Mouse (Mus musculus) kidney, embryonic 14.5 days (tissue): Measurements from ENCODE around the gene Ctf2. TPM values are rescaled to one million over a fixed set of nuclear protein-coding genes. Genes with fewer than 3 reads are reported as not detected.
A peak's percentile ranks its signal among the peaks of the same experiment; 100 is the strongest.
"Not testable (repeated sequence)": the region's sequence is repeated elsewhere in the genome, so short reads cannot be mapped to it uniquely, and the experiment has no call there.

Experiments
- ATAC-seq: fragments of 200-750 bp; cut with Nextera tagmentation; 2 replicates; pipeline ENCODE4 v1.8.0; 2017; ENCODE audit warnings: moderate number of reproducible peaks, mild to moderate bottlenecking, moderate TSS enrichment, moderate library complexity; ENCODE audit not compliant: low FRiP score, low TSS enrichment
- H3K27ac ChIP-seq: fragments of 300-500 bp; sonication (generic); 2 replicates; pipeline ENCODE4 v1.5.1; 2014; ENCODE audit warnings: low read depth, mild to moderate bottlenecking, low read length, moderate library complexity, mixed read lengths
- H3K27me3 ChIP-seq: fragments of 300-500 bp; sonication (generic); 2 replicates; pipeline ENCODE4 v1.6.1; 2014; ENCODE audit warnings: mild to moderate bottlenecking, low read length; ENCODE audit not compliant: control insufficient read depth, insufficient read depth
- H3K36me3 ChIP-seq: fragments of 300-500 bp; sonication (generic); 2 replicates; pipeline ENCODE4 v1.6.1; 2014; ENCODE audit warnings: low read length, mixed read lengths; ENCODE audit not compliant: control insufficient read depth, insufficient read depth
- H3K4me1 ChIP-seq: fragments of 300-500 bp; sonication (generic); 2 replicates; pipeline ENCODE4 v1.6.1; 2014; ENCODE audit warnings: low read length, mixed read lengths; ENCODE audit not compliant: control insufficient read depth, insufficient read depth
- H3K4me2 ChIP-seq: fragments of 300-500 bp; sonication (generic); replicated peaks from 2 replicates; pipeline ENCODE4 v1.6.1; 2014; ENCODE audit warnings: low read depth, mild to moderate bottlenecking, low read length
- H3K4me3 ChIP-seq: fragments of 300-500 bp; sonication (generic); 2 replicates; pipeline ENCODE4 v1.5.1; 2014; ENCODE audit warnings: mild to moderate bottlenecking, low read length
- H3K9ac ChIP-seq: fragments of 300-500 bp; sonication (generic); 2 replicates; pipeline ENCODE4 v1.6.1; 2014; ENCODE audit warnings: low read depth, mild to moderate bottlenecking, low read length, moderate library complexity
- H3K9me3 ChIP-seq: fragments of 300-500 bp; sonication (generic); 2 replicates; pipeline ENCODE4 v1.6.1; 2016; ENCODE audit warnings: low read length; ENCODE audit not compliant: control insufficient read depth
- WGBS: fragments of 180-500 bp; shearing (Covaris S2); extraction: QIAGEN DNeasy Blood & Tissue Kit; methylation state at CpG from one replicate; pipeline ENCODE4 v1.1.7; 2014; 5-methylcytosine and 5-hydroxymethylcytosine counted together
- polyA plus RNA-seq: library from polyadenylated mRNA; unstranded; fragments of >200 nt; fragmentation: Nextera tagmentation; extraction: Ambion mirVana; gene quantifications from 2 replicates; pipeline ENCODE4 v1.2.1, GENCODE M21; 2014

Gene Ctf2
- polyA plus RNA-seq, 1 experiment from 2014 or later, result 0.55 TPM

DNA sequence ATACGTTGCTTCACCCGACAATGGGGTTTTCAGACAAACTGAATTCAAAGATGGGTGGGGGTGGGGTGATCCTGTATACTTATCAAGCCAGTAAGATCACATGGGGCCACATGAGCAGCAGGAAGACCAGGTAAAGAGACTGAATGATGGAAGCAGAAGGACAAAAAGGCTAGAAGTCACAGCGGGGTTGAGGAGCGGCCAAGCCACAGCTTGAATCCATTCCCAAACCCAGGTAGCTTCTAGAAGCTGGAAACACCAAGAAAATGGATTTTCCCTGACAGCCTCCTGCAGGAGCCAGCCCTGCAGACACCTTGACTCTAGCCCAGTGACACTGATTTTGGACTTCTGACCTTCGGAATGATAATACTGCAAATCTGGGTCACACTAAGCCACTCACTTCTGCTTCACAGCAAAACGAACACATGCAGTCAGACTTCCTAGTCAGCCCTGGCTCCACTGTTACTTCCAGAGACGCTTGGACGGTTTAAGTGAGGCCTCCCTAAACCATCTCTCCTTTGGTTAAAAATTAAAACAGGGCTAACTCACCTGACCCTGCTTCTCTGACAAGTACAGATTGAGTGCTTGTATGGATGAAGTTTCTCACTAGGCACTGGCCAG is 28.3 kb downstream of the Ctf2 start:
- Histone ChIP-seq H3K9me3 (no peaks in the 10 kb centered on the region), H3K4me1 (peaks cover 17% of the 10 kb centered on the region), H3K27me3 (no peaks in the 10 kb centered on the region), H3K36me3 (peaks cover 60% of the 10 kb centered on the region), H3K9ac (0 out of 2 replicates have a peak overlapping the region, but pooled peaks have one; percentile 31), H3K4me2 (no peak overlapping the region), H3K27ac (peak overlapping the region; percentile 63; the same call in 1 of the 2 replicates), H3K4me3 (no peak overlapping the region)
- WGBS, result 85% methylated on average over 8 of the region's 8 CpGs
- no peak for ATAC-seq

DNA sequence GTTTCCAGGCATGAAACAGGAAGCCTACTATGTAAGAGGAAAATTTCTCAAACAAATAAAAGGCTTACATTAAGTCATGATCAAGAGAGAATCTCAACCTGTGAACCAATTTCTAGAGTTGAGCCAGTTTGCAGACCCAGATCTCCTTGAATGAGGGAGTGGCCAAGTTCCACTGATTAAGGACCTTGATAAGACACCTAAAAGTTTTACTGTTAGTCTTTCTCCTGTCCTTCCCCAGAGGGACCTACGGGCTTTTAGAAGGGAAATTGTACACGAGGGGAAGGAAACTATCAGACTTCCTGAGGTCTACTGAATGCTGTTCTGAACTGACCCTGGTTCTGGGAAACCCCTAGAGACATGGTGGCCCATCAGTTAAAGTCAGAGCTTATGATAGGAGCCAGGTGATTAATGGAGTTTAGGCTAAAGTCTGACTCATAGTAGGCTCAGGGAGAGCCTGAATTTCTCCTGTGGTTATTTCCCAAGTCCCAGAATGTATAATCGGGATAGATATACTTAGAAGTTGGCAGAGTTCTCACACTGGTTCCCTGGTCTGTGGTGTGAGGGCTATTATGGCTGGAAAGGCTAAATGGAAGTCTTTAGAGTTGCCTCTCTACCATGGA is 31.1 kb downstream of the Ctf2 start:
- Histone ChIP-seq H3K4me1 (0 out of 2 replicates have a peak, but pooled peaks cover 5% of the 10 kb centered on the region), H3K27me3 (no peaks in the 10 kb centered on the region), H3K36me3 (peaks cover 51% of the 10 kb centered on the region), H3K4me2 (no peak overlapping the region), H3K9me3 (no peaks in the 10 kb centered on the region), H3K4me3 (no peak overlapping the region), H3K27ac (no peak overlapping the region), H3K9ac (no peak overlapping the region)
- WGBS, result 74% methylated on average over 3 of the region's 3 CpGs
- no peak for ATAC-seq

DNA sequence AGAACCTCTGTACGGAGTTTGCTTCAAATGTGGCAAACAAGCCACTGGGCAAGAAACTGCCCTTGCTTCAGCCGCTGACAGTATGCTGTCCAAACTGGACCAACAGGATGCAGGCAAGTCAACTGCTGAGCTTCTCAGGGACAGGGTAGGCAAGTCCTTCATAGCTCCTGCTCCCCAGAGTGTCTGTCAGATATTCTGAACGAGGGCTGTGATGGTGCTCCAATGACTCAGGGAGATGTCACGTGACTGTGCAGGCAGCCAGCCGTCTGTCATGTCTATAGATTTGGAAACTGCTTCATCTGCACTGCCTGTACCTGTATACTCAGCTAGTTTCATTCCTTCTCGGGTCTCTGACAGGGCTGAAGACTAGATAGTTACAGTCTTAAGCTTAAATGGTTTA is 33.0 kb downstream of the Ctf2 start:
- Histone ChIP-seq H3K4me1 (0 out of 2 replicates have a peak, but pooled peaks cover under 1% of the 10 kb centered on the region), H3K36me3 (peaks cover 38% of the 10 kb centered on the region; the same call in 1 of the 2 replicates), H3K4me3 (no peak overlapping the region), H3K9ac (no peak overlapping the region), H3K9me3 (no peaks in the 10 kb centered on the region), H3K4me2 (no peak overlapping the region), H3K27ac (no peak overlapping the region), H3K27me3 (no peaks in the 10 kb centered on the region)
- 78% methylated on average over 6 of the region's 6 CpGs for WGBS
- no peak for ATAC-seq

DNA sequence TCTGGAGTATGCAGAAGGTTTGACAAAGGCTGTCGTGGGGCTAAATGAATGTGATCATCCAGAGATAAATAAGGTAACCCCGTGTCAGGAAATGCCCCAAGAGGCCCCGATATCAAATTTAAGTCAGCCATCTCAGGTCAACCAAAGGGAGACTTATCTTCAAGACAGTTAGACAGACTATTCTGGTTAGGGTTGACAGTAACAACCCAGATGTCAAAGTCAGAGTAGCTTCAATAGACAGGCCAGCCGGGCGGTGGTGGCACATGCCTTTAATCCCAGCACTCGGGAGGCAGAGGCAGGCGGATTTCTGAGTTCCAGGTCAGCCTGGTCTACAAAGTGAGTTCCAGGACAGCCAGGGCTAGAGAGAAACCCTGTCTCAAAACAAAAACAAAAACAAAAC is 38.2 kb downstream of the Ctf2 start:
- H3K4me1 ChIP-seq, H3K4me2 ChIP-seq, H3K9me3 ChIP-seq, H3K36me3 ChIP-seq, H3K4me3 ChIP-seq, ATAC-seq, H3K9ac ChIP-seq, H3K27me3 ChIP-seq, H3K27ac ChIP-seq: not testable (repeated sequence)
- 92% methylated on average over 7 of the region's 7 CpGs for WGBS

DNA sequence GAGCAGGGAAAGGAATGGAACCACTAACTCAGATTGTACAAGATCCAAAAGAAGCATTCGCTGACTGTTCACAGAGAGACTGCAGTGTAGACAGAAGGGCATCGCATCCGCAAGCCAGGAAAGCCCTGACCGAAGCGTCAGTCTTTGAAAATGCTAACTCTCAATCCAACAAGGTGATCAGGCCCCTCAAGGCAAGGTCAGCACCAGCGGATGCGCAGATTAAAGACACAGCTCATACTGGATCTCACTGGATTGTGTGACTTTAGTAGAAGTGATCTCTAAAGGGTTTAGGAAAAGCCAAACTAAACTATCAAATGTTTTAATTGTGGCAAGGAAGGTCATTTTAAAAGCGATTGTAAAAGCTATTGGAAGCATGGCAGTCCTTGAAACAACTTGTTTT is 38.7 kb downstream of the Ctf2 start:
- no peak overlapping the region for H3K27ac ChIP-seq
- H3K9ac ChIP-seq, result no peak overlapping the region
- H3K36me3 ChIP-seq, result 0 out of 2 replicates have a peak, but pooled peaks cover 7% of the 10 kb centered on the region
- H3K4me1 ChIP-seq, result peaks cover 9% of the 10 kb centered on the region; the same call in 1 of the 2 replicates
- H3K27me3 ChIP-seq, result no peaks in the 10 kb centered on the region
- no peaks in the 10 kb centered on the region for H3K9me3 ChIP-seq
- 95% methylated on average over 8 of the region's 8 CpGs for WGBS
- no peak overlapping the region for H3K4me3 ChIP-seq
- no peak for ATAC-seq
- H3K4me2 ChIP-seq, result no peak overlapping the region

DNA sequence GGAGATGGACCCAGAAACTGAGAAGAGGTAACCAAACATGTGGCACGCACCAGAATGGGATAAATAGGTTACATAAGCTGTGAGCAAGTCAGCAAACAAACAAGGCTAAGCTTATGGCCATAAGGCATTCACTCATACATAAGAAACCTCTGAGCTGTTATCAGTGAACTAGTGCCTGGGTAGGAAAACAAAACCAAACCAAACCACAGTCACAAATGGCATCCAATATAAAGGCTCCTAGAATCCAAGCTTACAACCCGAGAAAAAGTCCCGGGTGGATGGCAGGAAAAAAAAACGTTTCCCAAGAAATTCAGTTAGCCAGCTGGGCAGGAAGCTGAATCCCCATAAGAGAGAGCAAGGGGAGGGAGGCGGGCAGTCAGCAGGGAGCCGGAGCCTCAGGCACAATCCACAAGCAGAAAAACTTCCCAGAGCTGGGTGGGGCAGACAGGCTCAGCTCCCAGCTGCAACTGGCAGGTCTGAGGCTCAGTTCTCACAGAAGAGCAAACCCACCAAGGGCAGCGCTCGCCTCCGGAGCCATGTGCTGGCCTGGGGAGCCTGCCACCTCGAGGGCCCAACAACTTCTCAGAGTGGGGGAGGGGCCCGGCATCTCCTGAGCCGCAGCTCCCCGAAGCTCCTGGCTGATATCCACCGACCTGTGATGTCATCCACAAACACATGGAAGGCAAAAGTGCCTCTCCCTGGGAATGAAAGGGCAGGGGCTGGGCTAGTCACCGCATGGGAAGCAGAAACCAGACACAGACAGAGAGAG is 40.6 kb downstream of the Ctf2 start:
- H3K9ac ChIP-seq, result peak overlapping the region; percentile 51
- no peaks in the 10 kb centered on the region for H3K9me3 ChIP-seq
- H3K27me3 ChIP-seq, result no peaks in the 10 kb centered on the region
- H3K4me2 ChIP-seq, result peak overlapping the region; percentile 50
- 0 out of 2 replicates have a peak, but pooled peaks cover 4% of the 10 kb centered on the region for H3K36me3 ChIP-seq
- ATAC-seq, result peak; percentile 89
- peaks cover 9% of the 10 kb centered on the region; the same call in 1 of the 2 replicates for H3K4me1 ChIP-seq
- H3K27ac ChIP-seq, result peak overlapping the region; percentile 76
- peak overlapping the region; percentile 24; the same call in 1 of the 2 replicates for H3K4me3 ChIP-seq
- WGBS, result 10% methylated on average over 15 of the region's 15 CpGs

DNA sequence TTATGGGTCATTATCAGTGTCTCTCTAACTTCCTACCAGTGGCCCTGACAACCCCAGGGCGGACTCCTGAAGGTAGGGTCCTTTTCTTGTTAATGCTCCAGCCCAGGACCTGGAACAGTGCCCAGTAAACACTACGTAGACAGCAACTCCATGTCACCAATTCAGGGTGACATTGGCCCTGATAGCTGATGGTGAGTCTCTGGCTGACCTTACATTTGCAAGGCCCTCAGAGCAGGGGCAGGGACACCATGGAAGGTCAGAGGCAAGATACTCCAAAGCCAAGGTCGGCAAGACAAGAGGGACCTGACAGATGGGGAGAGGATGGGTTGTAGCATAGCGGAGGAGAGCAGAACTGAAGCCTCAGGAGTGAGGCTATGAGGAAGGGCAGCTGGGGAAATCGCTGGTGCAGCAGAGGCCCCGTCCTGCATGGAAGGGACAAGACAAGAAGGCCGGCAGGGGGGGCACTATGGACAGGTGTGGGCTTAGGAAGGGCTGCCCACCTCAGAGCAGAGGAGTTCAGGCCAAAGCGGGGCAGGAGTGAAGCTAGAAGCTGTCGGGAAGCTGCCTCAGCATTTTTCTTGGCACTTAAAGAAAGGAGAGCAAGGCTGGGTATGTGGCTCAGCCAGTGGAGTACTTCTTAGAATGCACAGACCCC is 42.2 kb downstream of the Ctf2 start:
- WGBS, result 69% methylated on average over 9 of the region's 9 CpGs
- no peak overlapping the region for H3K4me3 ChIP-seq

DNA sequence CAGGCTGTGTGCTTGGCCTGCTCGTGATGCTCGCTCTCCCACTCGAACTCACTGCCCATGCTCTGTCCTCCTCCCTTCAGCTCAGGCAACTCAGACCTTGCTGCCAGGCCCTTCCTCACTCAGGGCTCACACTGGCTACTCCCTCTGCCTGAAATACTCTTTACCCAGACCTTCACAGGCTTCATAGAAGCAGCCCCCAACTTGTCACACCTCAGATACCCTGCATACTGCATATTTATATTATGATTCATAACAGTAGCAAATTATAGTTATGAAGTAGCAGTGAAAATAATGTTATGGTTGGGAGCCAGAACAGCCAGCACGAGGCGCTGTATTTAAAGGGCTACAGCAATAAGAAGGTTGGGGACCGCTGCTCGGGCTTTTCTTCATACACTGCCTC is 43.0 kb downstream of the Ctf2 start:
- Histone ChIP-seq H3K4me3 (no peak overlapping the region), H3K9me3 (no peaks in the 10 kb centered on the region), H3K27ac (no peak overlapping the region), H3K4me1 (peaks cover 9% of the 10 kb centered on the region; the same call in 1 of the 2 replicates), H3K36me3 (no peaks in the 10 kb centered on the region), H3K9ac (no peak overlapping the region), H3K4me2 (no peak overlapping the region), H3K27me3 (no peaks in the 10 kb centered on the region)
- no peak for ATAC-seq
- 79% methylated on average over 7 of the region's 7 CpGs for WGBS

More for the DNA sequence above, 42.2 kb downstream of the Ctf2 start:
- no peaks in the 10 kb centered on the region for H3K36me3 ChIP-seq
- H3K27ac ChIP-seq, result no peak overlapping the region
- no peak overlapping the region for H3K4me2 ChIP-seq
- H3K4me1 ChIP-seq, result peaks cover 9% of the 10 kb centered on the region; the same call in 1 of the 2 replicates
- no peaks in the 10 kb centered on the region for H3K9me3 ChIP-seq
- H3K9ac ChIP-seq, result no peak overlapping the region
- no peak for ATAC-seq
- no peaks in the 10 kb centered on the region for H3K27me3 ChIP-seq
